Mouse (Mus musculus) megakaryocyte, embryonic 14.5 days (primary cell): ENCODE measurements around the gene March7.

Experiments used
- FLI1 ChIP-seq: IDR thresholded peaks from 2 replicates; pipeline ENCODE4 v1.6.1; 2012; ENCODE audit warnings: low read length, inconsistent platforms, mixed read lengths
- GATA1 ChIP-seq: IDR thresholded peaks from 3 replicates; pipeline ENCODE4 v1.6.1; 2012; ENCODE audit warnings: mixed read lengths, low read length, inconsistent platforms, borderline replicate concordance

DNA sequence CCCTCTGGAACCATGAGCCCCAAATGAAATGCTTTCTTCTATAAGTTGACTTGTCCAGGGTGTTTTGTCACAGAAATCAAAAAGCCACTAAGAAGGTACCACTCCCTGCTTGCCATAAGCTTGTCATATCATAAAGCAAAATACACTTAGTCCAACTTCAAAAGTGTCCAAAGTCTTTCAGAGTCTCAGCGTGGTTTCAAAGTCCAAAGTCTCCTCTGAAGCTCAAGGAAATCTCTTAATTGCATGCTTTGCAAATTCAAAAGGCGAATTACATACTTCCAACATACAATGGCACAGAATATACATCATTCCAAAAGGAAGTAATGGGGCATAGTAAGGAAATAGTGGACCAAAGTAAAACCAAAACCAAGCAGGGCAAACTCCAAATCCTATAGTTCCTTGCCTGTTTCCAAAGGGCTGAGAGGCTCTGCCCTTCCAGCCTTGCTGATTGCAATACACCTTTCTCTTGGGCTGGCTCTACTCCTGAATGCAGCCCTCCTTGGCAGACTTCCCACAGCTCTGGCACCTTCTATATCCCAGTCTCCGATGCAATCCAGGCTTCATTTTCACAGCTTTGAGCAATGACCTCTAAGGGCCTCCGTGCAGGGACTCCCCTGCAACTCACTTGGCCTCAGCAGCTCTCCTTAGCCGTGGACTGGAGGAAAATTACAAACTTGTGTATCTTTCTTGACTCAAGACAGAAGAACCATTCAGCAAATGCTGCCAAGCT lies 51.1 kb downstream of the March7 start:
- TF ChIP-seq GATA1: no peak
- no peak for TF ChIP-seq FLI1
